Mouse (Mus musculus) splenic B cell, adult 2 months (primary cell): ENCODE data around the gene Bbx.

Source experiments
- DNase-seq: peaks from one replicate; pipeline ENCODE4 v3.0.0-alpha.2; 2011; ENCODE audit warnings: low read depth, low spot score
- H3K27me3 ChIP-seq: 2 replicates; pipeline ENCODE4 v1.6.1; 2012; ENCODE audit warnings: mild to moderate bottlenecking, low read length, moderate library complexity, mixed read lengths; ENCODE audit not compliant: control insufficient read depth, poor library complexity, insufficient read depth, severe bottlenecking
- H3K36me3 ChIP-seq: 2 replicates; pipeline ENCODE4 v1.6.1; 2012; ENCODE audit warnings: mild to moderate bottlenecking, low read length, moderate library complexity, mixed read lengths; ENCODE audit not compliant: control insufficient read depth, poor library complexity, insufficient read depth, severe bottlenecking

The Bbx gene

GRCm38 (mm10) chr16:50429692-50430514, 2.3 kb downstream of the Bbx start:
- peaks cover 2% of the 10 kb centered on the region; the same call in 1 of the 2 replicates for H3K36me3 ChIP-seq
- DNase-seq: peak; percentile 42

GRCm38 (mm10) chr16:50428871-50429691, 3.1 kb downstream of the Bbx start:
- Histone ChIP-seq H3K36me3 (peaks cover 2% of the 10 kb centered on the region; the same call in 1 of the 2 replicates), H3K27me3 (no peaks in the 10 kb centered on the region; the same call in 1 of the 2 replicates)
- DNase-seq: peak; percentile 5

More at GRCm38 (mm10) chr16:50429692-50430514, 2.3 kb downstream of the Bbx start:
- H3K27me3 ChIP-seq: no peaks in the 10 kb centered on the region; the same call in 1 of the 2 replicates

- DNase-seq: peak; percentile 55
- H3K27me3 ChIP-seq: no peaks in the 10 kb centered on the region; the same call in 1 of the 2 replicates
Measured at GRCm38 (mm10) chr16:50420130-50420529, 12.1 kb downstream of the Bbx start.

GRCm38 (mm10) chr16:50415406-50415805, 16.8 kb downstream of the Bbx start:
- no peaks in the 10 kb centered on the region for H3K36me3 ChIP-seq
- no peaks in the 10 kb centered on the region; the same call in 1 of the 2 replicates for H3K27me3 ChIP-seq
- peak; percentile 31 for DNase-seq

More at GRCm38 (mm10) chr16:50420130-50420529, 12.1 kb downstream of the Bbx start:
- H3K36me3 ChIP-seq: no peaks in the 10 kb centered on the region

- H3K36me3 ChIP-seq: no peaks in the 10 kb centered on the region
- DNase-seq: no peak
- H3K27me3 ChIP-seq: no peaks in the 10 kb centered on the region
Measured at GRCm38 (mm10) chr16:50402851-50403250, 29.3 kb downstream of the Bbx start.

- Histone ChIP-seq H3K27me3 (no peaks in the 10 kb centered on the region), H3K36me3 (no peaks in the 10 kb centered on the region)
- DNase-seq: no peak
Measured at GRCm38 (mm10) chr16:50399775-50400174, 32.4 kb downstream of the Bbx start.

- no peaks in the 10 kb centered on the region for H3K27me3 ChIP-seq
- no peak for DNase-seq
- no peaks in the 10 kb centered on the region for H3K36me3 ChIP-seq
Measured at GRCm38 (mm10) chr16:50398564-50398963, 33.6 kb downstream of the Bbx start.

GRCm38 (mm10) chr16:50395928-50396612, 36.1 kb downstream of the Bbx start:
- H3K27me3 ChIP-seq: no peaks in the 10 kb centered on the region
- no peaks in the 10 kb centered on the region for H3K36me3 ChIP-seq
- peak; percentile 41 for DNase-seq

- no peaks in the 10 kb centered on the region for H3K36me3 ChIP-seq
- H3K27me3 ChIP-seq: no peaks in the 10 kb centered on the region
- no peak for DNase-seq
Measured at GRCm38 (mm10) chr16:50388499-50388898, 43.7 kb downstream of the Bbx start.

- H3K27me3 ChIP-seq: no peaks in the 10 kb centered on the region
- DNase-seq: no peak
Measured at GRCm38 (mm10) chr16:50383541-50383940, 48.6 kb downstream of the Bbx start.

GRCm38 (mm10) chr16:50381351-50381746, 50.8 kb downstream of the Bbx start:
- DNase-seq: no peak

More at GRCm38 (mm10) chr16:50383541-50383940, 48.6 kb downstream of the Bbx start:
- no peaks in the 10 kb centered on the region for H3K36me3 ChIP-seq

GRCm38 (mm10) chr16:50380682-50381350, 51.4 kb downstream of the Bbx start:
- H3K27me3 ChIP-seq: no peaks in the 10 kb centered on the region
- peak; percentile 70 for DNase-seq
- no peaks in the 10 kb centered on the region for H3K36me3 ChIP-seq

More at GRCm38 (mm10) chr16:50381351-50381746, 50.8 kb downstream of the Bbx start:
- Histone ChIP-seq H3K27me3 (no peaks in the 10 kb centered on the region), H3K36me3 (no peaks in the 10 kb centered on the region)

GRCm38 (mm10) chr16:50380232-50380631, 52.0 kb downstream of the Bbx start:
- DNase-seq: no peak
- no peaks in the 10 kb centered on the region for H3K36me3 ChIP-seq

GRCm38 (mm10) chr16:50374611-50375010, 57.6 kb downstream of the Bbx start:
- Histone ChIP-seq H3K36me3 (peaks cover 3% of the 10 kb centered on the region; the same call in 1 of the 2 replicates), H3K27me3 (no peaks in the 10 kb centered on the region)
- DNase-seq: peak; percentile 83

More at GRCm38 (mm10) chr16:50380232-50380631, 52.0 kb downstream of the Bbx start:
- no peaks in the 10 kb centered on the region for H3K27me3 ChIP-seq
